Mouse (Mus musculus): ENCODE measurements around the gene Hdac1.
"Not testable (repeated sequence)": the region's sequence is repeated elsewhere in the genome, so short reads cannot be mapped to it uniquely, and the experiment has no call there.

Gene Hdac1

DNA sequence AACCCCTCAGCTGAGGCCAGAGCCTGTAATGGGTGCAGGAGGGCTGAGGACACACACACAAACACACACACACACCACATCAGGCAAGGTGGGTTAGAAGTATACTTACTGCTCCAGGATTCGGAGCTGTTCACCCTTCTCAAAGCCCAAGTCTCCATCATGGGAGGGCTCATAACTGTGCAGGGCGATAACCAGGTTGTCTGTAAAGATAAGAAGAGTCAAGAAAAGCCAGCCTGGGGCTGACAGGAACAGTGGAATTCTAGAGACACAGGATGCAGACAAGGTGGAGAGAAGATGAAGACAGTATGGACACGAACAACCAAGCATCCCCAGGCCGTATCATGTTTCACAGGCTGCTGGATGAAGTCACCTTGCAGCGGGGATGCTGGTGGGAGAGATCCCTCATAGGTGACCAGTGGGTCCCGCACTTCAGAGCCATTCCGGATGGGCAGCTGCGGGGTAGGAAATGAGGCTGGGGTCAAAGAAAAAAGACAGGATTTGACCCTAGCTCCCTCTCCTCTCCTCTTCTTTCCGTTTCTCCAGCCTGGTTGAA, 14.8 kb upstream of the Hdac1 start:
- no peak for DNase-seq

- peak; percentile 77 to 93 for DNase-seq
Measured at GRCm38 (mm10) chr4:129556532-129557223, 14.2 kb upstream of the Hdac1 start.

DNA sequence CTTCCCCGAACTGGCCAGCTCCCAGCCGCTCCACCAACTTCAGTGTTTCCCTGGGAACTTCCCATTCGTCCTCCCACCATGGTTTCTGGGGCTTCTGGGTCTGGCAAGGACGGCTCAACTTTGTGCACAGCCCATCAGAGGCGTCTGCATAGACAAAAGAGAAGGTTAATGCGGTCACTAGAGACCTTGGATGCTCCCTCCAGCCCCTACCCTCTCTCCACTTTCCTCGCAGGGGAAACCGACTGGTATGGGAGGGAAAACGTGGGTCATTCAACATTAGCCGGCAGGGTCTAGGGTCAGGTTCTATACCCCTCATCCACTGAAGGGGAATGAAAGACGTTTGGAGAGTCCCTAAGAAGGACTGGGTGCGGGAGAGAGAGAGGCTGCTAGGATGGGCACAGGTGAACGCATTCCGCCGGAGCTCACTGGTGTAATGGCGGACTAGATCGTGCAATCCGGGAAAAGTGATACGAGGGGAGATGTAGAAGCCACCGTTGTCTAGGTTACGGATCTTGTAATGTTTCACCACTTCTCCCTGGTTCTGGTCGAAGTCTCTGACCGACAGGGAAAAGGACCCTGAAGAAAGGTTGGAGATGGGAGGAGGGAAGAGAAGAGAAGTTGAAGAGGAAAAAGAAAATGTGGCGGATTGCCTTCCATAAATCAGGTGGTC, 13.5 kb upstream of the Hdac1 start:
- DNase-seq = no peak

- peak in 1 of 2 experiments; percentile 55 for DNase-seq
Measured at GRCm38 (mm10) chr4:129555421-129555861, 12.9 kb upstream of the Hdac1 start.

DNA sequence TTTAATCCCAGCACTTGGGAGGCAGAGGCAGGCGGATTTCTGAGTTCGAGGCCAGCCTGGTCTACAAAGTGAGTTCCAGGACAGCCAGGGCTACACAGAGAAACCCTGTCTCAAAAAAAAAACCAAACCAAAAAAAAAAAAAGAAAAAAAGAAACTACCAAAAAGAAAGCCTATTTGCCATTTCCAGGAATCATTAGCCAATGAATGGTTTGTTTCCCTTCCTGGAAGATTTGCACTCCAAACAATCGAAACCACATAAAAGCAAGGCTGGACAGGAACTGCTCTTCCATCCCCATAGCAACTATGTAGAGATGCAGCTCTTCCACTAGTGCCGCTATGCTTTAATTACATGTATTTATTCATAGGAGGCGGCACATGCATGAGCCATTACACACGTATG, 12.0 kb upstream of the Hdac1 start:
- not testable (repeated sequence) for DNase-seq

DNA sequence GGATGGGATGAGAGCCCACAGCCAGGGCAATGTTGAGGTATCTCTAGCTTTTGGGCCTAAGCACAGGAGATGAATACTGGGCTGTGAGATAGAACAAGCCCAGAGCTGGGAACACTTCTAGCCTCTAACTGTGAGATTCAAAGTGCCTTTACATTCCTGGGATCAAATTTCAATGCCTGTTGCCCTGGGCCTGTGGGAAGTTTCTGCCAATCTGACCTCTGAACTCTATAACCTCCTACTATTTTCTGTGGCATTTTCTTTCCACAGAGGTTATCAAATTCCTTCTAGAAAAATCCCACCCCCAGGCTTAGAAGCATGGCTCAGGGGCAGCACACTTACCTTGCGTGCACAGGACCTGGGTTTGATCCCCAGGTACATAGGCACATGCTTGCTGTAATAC, 7.8 kb upstream of the Hdac1 start:
- no peak for DNase-seq

DNA sequence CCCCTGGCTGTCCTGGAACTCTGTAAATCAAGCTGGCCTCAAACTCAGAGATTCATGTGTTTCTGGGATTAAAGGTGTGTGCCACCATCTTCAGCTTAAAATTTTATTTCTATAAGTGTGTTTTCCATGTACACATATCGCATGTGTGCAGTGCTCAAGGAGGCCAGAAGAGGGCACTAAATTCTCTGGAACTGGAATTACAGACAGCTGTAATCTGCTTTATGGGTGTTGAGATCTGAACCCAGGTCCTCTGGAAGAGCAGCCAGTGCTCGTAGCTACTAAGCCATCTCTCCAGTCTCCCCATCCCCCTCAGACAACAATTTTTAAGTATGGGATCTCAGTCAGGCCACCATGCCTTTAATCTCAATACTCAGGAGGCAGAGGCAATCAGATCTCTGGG, 6.8 kb upstream of the Hdac1 start:
- DNase-seq = peak in 1 of 2 experiments; percentile 58

- DNase-seq = not testable (repeated sequence)
Measured at GRCm38 (mm10) chr4:129547631-129548030, 5.1 kb upstream of the Hdac1 start.

DNA sequence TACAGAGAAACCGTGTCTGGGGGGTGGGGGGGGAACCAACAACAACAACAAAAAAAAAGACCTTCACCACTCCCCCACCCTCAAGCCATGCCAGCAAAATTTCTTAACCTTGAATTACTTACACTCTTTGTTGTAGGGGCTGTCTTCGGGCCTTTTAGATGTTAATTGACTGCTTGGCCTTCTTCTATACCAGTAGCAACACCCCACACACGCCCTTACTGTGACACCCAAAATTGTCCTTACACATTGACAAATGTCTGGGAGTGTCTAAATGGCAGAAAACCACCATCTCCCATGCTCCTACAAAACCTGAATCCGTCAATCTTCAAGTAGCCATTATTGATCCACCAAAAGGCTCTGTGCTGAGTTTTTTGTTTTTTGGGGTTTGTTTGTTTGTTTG, 1.6 kb upstream of the Hdac1 start:
- no peak for DNase-seq

- DNase-seq = peak; percentile 11 to 37
Measured at GRCm38 (mm10) chr4:129541868-129542591, 483 bp downstream of the Hdac1 start.

DNA sequence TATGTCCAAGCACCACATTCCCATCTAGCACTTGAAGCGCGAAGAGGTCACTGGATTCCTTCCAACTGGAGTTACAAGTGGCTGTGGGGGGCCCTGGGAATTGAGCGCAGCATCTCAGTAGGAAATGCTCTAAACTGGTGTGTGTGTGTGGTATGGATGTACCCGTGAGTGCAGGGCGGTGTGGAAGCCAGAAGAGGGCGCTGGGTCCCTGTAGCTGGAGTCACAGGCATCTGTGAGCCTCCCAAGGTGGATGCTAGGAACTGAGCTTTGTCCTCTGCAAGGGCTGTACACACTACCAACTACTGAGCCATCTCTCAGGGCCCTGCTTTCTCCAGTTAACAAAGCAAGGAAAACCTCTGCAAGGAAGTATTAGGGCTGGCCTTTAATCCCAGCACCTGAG, 2.5 kb downstream of the Hdac1 start:
- peak; percentile 14 to 47 for DNase-seq

DNA sequence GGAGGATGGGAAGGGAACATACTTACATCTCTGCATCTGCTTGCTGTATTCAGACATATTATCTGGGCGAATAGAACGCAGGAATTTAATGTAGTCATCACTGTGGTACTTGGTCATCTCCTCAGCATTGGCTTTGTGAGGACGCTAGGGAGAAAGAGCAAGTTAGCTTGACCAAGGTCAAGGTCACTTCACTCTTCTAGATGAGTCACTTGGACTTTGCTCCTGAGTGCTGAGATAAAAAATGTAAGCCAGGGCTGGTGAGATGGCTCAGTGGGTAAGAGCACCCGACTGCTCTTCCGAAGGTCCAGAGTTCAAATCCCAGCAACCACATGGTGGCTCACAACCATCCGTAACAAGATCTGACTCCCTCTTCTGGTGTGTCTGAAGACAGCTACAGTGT, 13.6 kb downstream of the Hdac1 start:
- DNase-seq = not testable (repeated sequence)

DNA sequence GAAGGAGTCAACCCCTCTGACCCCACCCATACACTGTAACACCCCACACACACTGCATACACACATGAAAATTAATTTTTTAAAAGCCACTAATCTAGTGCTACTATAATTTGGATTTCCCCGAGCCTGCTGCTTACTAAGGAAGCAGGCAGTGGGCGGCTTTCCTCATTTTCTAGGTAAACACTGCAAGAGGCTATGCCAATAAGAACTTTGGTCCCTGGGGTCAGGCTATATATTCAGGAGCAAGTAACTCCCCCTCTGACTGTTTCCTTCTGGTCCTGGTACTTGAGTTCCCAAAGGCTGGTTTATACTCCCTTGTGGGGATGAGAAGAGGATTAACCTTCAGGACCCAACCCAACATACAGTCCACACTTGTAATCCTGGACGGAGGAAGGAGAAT, 16.6 kb downstream of the Hdac1 start:
- DNase-seq = no peak

- peak; percentile 17 to 24 for DNase-seq
Measured at GRCm38 (mm10) chr4:129525338-129525737, 17.2 kb downstream of the Hdac1 start.

- DNase-seq = no peak
Measured at GRCm38 (mm10) chr4:129518519-129518918, 24.0 kb downstream of the Hdac1 start.

- no peak for DNase-seq
Measured at GRCm38 (mm10) chr4:129516925-129517324, 25.6 kb downstream of the Hdac1 start.

DNA sequence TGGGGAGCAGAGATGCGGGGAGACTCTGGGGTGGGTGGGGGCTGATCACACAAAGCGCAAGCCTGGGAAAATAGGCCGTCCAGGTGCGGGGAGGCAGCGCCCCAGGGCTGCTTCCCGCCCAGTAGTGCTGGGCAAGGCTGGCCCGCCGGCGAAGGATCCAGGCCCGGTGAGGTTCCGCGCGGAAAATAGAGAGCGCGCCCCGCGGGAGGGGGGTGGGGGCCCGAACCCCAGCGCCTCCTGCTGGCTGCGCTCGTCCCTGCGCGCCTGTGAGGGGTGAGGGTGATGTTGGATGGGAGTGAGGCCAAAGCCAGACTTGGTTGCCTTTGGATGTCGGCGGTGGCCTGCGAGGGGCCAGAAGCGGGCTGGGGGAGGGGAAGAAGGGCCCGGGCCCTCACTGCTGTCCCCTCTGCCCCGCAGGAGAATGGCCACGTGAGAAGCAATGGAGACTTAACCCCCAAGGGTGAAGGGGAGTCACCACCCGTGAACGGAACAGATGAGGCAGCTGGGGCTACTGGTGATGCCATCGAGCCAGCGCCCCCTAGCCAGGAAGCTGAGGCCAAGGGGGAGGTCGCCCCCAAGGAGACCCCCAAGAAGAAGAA, 28.1 kb downstream of the Hdac1 start:
- peak; percentile 49 to 73 for DNase-seq

- DNase-seq = no peak
Measured at GRCm38 (mm10) chr4:129513891-129514290, 28.6 kb downstream of the Hdac1 start.

- DNase-seq = peak; percentile 81 to 94
Measured at GRCm38 (mm10) chr4:129513086-129513767, 29.3 kb downstream of the Hdac1 start, which contains the start of gene Marcksl1. Gene Marcksl1 (plus strand): TSS chr4:129513581.

GRCm38 (mm10) chr4:129511413-129512096, 31.0 kb downstream of the Hdac1 start:
- DNase-seq = no peak

DNA sequence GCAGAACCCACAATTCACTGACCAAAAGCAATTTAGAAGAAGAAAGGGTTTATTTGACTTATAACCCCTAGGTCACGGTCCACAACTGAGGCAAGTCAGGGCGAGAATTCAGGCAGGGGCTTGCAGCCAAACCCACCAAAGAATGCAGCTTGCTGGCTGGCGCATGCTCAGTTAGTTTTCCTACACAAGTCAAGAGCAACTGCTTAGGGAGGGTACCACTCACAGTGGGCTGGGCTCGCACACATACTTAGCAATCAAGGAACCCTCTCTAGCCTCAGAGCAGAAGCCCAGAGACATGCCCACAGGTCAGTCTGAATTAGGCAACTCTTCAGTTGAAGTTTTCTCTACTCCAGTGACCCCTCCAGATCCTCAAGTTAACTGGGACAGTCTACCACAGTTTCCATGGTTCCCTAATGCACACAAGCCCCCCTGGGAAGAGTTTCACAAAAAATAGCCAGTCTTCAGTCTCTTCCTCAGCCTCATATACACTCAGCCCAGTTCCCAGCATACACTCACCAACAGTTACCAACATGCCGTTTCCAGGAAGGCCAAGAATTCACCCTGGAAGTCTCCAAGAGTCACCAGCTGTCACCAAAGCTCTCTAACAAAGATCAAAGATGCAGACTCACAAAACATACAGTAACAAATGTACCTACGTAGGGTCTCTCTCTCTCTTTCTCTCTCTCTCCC, 31.6 kb downstream of the Hdac1 start:
- no peak for DNase-seq
